Mouse (Mus musculus) heart, postnatal 0 days (tissue): ENCODE data around the gene Mvb12b.

Experiments
- CTCF ChIP-seq: IDR thresholded peaks from 2 replicates; pipeline ENCODE4 v1.5.1; 2016; ENCODE audit warnings: antibody characterized with exemption, control low read depth, low read depth
- EP300 ChIP-seq: IDR thresholded peaks from 2 replicates; pipeline ENCODE4 v1.6.1; 2016; ENCODE audit warnings: antibody characterized with exemption, low read depth

GRCm38 (mm10) chr2:33754317-33754633, 133.5 kb downstream of the Mvb12b start:
- TF ChIP-seq CTCF = no peak
- no peak for TF ChIP-seq EP300
